Mouse (Mus musculus) brain, embryonic 14.5 days (tissue): ENCODE data around the gene Iglon5. TPM values are rescaled to one million over a fixed set of nuclear protein-coding genes. Genes with fewer than 3 reads are reported as not detected.

Source experiments
- DNase-seq: peaks from one replicate; pipeline ENCODE4 v3.0.0-alpha.2; 2011; ENCODE audit warnings: low read depth
- CTCF ChIP-seq: fragments of 200-500 bp; IDR thresholded peaks from 2 replicates; pipeline ENCODE4 v1.5.1; 2012; ENCODE audit warnings: inconsistent platforms, mild to moderate bottlenecking, moderate library complexity, borderline replicate concordance; ENCODE audit not compliant: insufficient read depth, insufficient read length; ENCODE audit errors: extremely low read depth
- POLR2A ChIP-seq: fragments of 200-500 bp; IDR thresholded peaks from 2 replicates; pipeline ENCODE4 v1.6.1; 2012; ENCODE audit warnings: mild to moderate bottlenecking, inconsistent platforms, borderline replicate concordance; ENCODE audit not compliant: poor library complexity, insufficient read depth, insufficient read length, severe bottlenecking; ENCODE audit errors: extremely low read depth
- polyA plus RNA-seq: library from polyadenylated mRNA; depleted of rRNA; stranded (reverse); fragments of >200 nt; gene quantifications from 2 replicates; pipeline ENCODE4 v1.2.3, GENCODE M21; 2012

Gene Iglon5
- polyA plus RNA-seq, 1 experiment, result 140 TPM

- peak; percentile 95 for DNase-seq
- no peak; the same call in 1 of the 2 replicates for TF ChIP-seq POLR2A
- no peak for TF ChIP-seq CTCF
Measured at GRCm38 (mm10) chr7:43490182-43490584, 308 bp upstream of the Iglon5 start.

GRCm38 (mm10) chr7:43488646-43489045 is 1.2 kb downstream of the Iglon5 start:
- TF ChIP-seq CTCF, result no peak
- TF ChIP-seq POLR2A, result no peak
- peak; percentile 9 for DNase-seq

- TF ChIP-seq POLR2A (no peak), CTCF (no peak)
- DNase-seq, result no peak
Measured at GRCm38 (mm10) chr7:43483236-43483635, 6.6 kb downstream of the Iglon5 start.

- peak; percentile 80 for DNase-seq
- TF ChIP-seq POLR2A (no peak), CTCF (no peak)
Measured at GRCm38 (mm10) chr7:43482090-43482716, 7.7 kb downstream of the Iglon5 start.

- TF ChIP-seq POLR2A (no peak), CTCF (no peak)
- no peak for DNase-seq
Measured at GRCm38 (mm10) chr7:43481191-43481590, 8.7 kb downstream of the Iglon5 start.

- TF ChIP-seq CTCF, result no peak
- no peak for TF ChIP-seq POLR2A
- DNase-seq, result no peak
Measured at GRCm38 (mm10) chr7:43476376-43476775, 13.5 kb downstream of the Iglon5 start.

GRCm38 (mm10) chr7:43475706-43476105 is 14.2 kb downstream of the Iglon5 start:
- TF ChIP-seq CTCF (no peak), POLR2A (no peak)
- DNase-seq, result no peak

GRCm38 (mm10) chr7:43470373-43470772 is 19.5 kb downstream of the Iglon5 start:
- TF ChIP-seq POLR2A (no peak), CTCF (peak; percentile 72)
- DNase-seq, result peak; percentile 40

GRCm38 (mm10) chr7:43466099-43466694 is 23.7 kb downstream of the Iglon5 start:
- TF ChIP-seq CTCF, result peak; percentile 85
- TF ChIP-seq POLR2A, result no peak
- DNase-seq, result peak; percentile 88

- peak; percentile 95 for DNase-seq
- no peak for TF ChIP-seq CTCF
- no peak for TF ChIP-seq POLR2A
Measured at GRCm38 (mm10) chr7:43465344-43466098, 24.4 kb downstream of the Iglon5 start.

- TF ChIP-seq CTCF, result peak; percentile 33; the same call in 1 of the 2 replicates
- TF ChIP-seq POLR2A, result no peak
- no peak for DNase-seq
Measured at GRCm38 (mm10) chr7:43464864-43465343, 25.0 kb downstream of the Iglon5 start.

GRCm38 (mm10) chr7:43463976-43464375 is 25.9 kb downstream of the Iglon5 start:
- no peak for TF ChIP-seq POLR2A
- TF ChIP-seq CTCF, result no peak
- DNase-seq, result no peak

GRCm38 (mm10) chr7:43462851-43463250 is 27.0 kb downstream of the Iglon5 start, which contains the start of gene Vsig10l:
Gene Vsig10l (plus strand): TSS chr7:43463151.
- TF ChIP-seq POLR2A (no peak), CTCF (no peak)
- no peak for DNase-seq
